Mouse (Mus musculus) frontal cortex, postnatal 10 days (tissue): ENCODE results near the gene Ufsp1.
"Not testable (repeated sequence)": the region's sequence is repeated elsewhere in the genome, so short reads cannot be mapped to it uniquely, and the experiment has no call there.

Experiments used
- DNase-seq, 2 experiments: peaks; one replicate each; pipeline ENCODE4 v3.0.0; 2022; ENCODE audit warnings: low spot score in 2 of 2, mixed read lengths in 1 of 2

Gene Ufsp1

DNA sequence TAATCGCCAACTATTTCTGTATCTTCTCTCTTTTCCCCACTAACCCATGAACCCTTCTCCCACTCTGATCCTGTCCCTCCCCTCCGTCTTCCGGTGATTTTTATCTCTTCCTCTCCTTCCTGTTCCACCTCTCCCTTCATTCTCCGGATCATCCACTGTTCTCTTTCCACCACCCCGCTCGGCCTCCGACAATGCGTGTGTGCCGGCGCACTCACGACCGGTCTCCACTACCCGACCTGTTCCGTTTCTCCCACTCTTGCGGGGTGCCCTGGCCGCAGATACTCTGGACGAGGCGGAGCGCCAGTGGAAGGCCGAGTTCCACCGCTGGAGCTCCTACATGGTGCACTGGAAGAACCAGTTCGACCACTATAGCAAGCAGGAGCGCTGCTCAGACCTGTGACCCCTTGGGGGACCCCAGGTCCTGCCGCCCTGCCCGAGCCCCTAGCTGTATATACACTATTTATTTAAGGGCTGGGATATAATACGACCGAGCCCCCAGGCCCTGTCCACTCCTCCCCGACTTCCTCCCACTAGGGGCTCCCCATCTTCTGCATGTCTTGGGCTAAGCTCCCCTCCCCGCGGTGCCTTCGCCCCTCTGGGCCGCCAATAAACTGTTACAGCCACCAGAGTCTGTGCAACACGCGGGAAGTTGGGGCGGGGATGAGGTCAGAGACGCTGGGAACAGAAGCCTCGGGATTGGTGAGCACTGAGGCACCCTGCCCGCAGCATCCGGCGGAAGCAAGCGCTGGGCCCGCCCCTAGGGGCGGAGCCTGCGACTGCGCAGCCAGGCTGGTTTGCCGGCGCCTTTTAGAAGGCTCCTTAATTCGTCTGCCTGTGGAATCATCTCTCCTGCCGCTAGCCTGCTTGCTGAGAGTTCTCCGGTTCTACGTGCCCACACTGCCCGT, at the start of gene Ufsp1:
TSS of gene Ufsp1 (plus strand) at position 791 of the 905 bp plus-strand sequence.
- peak; percentile 94 to 96 for DNase-seq

DNA sequence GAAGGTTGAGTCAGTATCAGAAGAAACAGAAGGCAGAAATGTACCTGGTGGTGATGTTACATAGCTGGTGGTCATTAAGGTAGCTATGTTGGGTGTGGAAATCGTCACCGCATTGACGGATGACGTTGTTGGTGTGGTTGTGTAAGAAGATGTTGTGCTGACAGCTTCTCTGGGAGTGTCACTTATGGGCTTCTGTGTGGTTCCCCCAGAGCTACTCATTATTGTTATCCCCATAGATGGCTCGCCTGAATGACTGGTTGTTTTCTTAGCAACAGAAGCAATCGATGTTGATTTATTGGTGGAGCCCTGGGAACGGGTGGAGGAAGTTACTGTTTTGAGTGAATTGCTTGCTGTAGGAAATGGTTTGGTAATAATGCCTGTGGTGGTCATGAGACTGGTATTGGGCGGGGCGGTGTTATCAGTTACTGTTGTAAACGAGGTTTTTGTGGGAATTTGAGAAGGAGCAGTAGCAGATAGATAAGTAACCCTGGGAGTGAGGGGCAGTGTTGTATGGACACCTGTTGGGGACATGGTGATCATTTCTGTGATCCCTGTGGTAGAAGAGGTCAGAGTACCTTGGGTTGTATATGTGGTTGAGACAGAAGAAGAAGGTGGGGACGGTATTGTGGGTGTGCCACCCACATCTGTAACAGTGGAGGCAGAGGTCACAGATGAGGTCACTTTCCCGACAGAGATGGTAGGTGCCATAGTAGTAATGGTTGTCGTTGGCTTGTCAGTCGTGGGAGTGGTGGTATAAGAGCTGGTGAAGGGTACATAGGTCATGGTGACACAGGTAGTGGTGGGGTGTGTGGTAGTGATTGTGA, 30.3 kb upstream of the Ufsp1 start:
- DNase-seq, result no peak

DNA sequence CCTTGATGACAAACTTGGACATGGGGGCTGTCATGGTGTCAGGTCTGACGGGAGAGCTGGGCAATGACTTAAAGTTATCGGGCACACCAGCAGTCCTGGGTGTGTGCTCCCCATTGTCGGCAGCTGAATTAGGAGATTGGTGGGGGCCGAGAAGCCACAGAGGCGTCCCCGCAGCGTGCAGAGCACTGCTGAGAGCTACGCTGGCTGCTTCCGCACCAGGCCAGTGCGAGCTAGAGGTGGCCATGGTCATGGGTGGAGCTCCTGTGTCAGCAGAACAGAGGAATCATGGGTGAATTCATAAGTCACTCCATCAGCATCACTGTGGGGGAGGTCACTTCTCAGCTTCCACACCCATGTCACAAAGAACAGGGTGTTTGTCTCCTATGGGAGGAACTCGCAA, 29.6 kb upstream of the Ufsp1 start:
- no peak for DNase-seq

DNA sequence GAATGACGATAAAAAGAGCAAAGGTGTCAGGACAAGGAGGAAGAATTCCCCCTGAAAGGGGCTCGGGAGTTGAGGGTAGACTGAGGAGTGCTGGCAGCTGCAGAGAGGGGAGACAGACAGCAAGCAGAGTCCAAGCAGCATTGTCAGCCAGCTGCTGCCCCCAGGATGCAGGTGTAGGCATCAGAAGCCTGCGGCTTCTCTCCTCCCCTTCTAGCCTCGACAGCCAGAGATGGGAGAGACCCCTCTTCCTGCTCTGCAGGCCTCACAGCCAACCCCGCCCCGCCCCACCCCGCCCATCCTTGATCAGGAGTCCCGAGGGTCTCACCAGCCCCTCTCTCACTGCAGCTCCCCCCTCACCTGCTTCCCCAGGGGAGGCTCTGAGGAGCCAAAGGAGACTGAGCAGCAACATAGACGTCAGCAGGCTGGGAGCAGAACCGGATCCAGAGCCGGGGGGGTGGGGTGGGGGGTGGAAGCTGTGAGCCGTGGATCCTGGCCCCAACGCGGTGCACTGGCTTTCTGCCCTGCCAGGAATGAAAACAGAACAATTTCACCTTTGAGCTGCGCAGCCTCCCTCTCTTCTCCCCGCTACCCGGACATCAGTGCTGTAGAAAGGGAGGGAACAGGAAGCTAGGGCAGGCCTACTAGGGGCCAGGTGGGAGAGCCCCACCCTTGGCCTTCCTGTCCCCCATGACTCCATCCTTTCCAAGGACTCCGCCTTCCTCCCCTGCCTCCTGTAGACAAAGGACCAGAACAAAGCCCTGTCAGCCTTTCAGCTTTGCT, 26.1 kb upstream of the Ufsp1 start:
- no peak for DNase-seq

DNA sequence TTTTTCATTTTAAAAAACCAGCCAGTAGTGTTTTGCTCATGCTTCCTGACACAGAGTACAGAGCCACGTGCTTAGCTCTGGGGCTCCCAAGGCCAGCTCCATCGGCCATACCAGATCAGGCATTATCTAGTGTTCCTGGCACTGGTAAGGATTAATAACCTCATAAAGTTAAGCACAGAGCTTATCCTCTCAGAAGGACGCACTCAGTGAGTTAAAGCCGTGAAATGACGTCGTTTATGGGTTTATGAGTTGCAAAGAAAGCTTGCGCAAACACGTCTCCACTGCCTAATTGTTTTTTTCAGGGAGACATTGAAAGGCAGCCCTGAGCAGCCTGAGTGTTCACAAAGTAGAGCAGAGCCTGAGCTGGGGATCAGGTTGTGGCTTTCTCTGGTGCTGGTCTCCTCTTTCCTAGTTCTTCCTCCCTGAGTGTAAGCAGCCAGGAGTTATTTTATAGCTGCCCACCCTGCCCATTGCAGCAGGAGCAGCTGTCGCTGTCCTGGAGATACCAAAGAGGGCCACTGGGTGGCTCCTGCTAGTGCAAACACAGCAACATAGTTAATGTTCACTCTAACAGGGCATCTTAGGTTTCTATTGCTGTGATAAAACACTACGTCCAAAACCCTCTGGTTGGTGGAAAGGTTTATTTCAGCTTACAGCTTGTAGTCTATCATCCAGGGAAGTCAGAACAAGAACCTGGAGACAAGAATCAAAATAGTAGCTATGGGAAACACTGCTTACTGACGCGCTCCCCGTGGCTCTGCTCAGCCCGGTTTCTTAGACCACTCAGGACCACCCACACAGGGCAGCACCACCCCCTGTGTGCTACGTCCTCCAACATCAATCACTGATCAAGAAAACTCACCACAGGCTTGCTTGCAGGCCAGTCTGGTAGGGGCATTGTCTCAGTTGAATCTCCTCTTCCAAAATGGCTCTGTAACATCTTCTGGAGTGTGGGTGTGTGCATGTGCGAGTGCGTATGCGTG, 16.8 kb upstream of the Ufsp1 start:
- no peak for DNase-seq

DNA sequence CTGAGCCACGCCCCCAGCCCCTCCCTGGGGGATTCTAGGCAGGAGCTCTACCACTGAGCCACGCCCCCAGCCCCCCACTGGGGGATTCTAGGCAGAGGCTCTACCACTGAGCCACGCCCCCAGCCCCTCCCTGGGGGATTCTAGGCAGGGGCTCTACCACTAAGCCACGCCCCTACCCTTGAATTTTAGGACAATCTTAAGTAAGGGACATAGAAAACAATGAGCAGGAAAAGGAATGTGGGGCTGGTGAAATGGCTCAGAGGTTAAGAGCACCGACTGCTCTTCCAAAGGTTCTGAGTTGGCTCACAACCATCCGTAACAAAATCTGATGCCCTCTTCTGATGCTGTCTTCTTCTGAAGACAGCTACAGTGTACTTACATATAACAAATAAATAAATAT, 10.0 kb upstream of the Ufsp1 start:
- not testable (repeated sequence) for DNase-seq

DNA sequence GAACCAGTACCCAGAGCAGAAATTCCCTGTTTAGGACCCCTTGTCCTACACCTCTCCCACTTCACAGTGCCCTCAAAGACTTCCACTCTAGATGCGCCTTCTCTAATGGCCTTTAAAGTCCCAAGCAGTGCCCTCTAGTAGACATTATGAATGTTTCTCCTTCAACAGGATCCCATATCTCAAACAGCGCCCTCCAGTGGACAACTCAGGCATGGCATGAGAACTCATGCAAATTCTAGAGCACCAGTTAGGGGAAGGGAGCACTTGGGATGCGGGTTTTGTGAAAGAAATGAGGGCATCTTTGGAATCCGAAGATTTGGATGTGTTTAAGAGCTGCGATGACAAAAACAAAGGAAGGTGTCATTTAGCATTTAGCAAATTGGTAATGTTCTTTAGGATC, 9.4 kb upstream of the Ufsp1 start:
- no peak for DNase-seq

DNA sequence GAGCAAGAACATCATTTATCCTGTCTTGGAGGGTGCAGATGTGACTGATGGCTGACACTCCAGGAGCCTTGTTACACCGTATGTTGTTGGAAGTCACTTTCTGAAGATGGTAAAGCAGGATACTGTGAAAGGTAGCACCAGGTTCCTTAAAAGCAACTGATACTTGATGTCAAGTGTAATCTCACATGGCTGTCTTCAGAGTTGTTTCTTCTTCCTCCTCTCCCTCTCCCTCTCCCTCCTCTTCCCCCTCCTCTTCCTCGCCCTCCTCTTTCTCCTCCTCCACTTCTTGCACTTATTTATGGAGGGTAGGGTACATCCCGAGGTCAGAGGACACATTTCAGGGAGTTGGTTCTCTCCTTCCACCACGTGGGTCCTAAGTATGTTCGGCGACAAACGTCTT, 8.4 kb upstream of the Ufsp1 start:
- no peak for DNase-seq

DNA sequence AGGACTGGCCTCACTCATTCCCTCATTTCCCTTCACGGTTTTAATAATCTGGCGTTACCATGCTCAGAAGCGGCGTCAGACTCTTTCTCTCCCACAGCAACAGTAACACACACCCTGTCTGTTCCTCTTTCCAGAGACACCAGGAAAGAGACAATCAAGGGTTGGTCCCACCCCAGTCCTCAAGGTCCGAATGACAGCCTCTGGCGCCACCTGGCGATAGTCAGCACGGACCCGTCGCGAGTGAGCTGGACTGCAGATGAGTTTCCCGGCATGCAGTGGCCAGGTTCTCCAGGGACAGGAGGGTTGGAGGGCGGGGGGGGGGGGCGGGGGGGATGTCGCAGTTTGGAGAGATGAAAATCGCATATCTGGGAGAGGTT, 7.8 kb upstream of the Ufsp1 start:
- DNase-seq, result peak; percentile 82 to 86

DNA sequence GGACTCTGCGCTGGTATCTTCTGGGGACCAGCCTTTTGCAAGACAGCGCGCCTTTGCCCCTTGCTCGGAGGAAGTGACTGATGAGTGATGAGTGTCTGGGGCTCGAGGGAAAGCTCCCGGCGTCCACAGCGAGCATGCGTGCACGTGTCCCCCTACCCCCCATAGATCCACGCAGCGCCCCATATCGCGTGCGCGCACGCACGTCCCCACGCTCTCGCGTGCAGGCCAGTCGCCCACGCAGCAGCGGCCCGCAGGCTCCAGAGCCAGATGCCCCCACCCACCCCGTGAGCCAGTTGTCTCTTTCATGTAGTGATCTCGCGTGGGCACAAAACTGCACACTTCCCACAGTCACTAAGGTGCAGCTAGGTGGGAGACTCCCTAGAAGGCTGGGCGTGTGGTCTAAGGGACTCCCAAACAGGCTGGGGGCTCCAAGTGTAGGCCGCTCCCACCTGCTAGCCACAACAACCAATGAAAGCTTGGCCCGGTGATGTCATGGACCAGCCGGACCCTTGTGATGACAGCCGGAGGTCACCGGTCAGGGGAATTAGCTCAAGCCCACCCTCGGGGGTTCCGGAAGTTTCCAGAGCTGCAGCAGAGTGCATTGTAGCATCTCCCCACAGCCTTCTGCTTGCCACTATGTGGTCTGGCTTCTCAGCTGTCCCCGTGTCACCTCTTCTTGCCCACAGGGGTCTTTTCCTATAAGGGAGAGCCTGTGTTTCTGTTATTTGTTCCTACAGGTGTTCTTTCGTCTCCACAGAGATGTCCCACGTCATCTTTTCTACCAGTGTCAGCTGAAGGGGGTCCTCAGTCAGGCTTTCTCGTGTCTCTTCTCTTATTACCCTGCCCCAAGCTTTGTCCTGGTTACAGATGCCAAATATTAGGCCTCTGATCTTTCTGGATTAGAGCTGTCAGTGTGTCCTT, 7.1 kb upstream of the Ufsp1 start, which contains the start of gene Ache:
TSS of gene Ache (plus strand) at position 488 of the 921 bp plus-strand sequence.
- peak; percentile 72 for DNase-seq

DNA sequence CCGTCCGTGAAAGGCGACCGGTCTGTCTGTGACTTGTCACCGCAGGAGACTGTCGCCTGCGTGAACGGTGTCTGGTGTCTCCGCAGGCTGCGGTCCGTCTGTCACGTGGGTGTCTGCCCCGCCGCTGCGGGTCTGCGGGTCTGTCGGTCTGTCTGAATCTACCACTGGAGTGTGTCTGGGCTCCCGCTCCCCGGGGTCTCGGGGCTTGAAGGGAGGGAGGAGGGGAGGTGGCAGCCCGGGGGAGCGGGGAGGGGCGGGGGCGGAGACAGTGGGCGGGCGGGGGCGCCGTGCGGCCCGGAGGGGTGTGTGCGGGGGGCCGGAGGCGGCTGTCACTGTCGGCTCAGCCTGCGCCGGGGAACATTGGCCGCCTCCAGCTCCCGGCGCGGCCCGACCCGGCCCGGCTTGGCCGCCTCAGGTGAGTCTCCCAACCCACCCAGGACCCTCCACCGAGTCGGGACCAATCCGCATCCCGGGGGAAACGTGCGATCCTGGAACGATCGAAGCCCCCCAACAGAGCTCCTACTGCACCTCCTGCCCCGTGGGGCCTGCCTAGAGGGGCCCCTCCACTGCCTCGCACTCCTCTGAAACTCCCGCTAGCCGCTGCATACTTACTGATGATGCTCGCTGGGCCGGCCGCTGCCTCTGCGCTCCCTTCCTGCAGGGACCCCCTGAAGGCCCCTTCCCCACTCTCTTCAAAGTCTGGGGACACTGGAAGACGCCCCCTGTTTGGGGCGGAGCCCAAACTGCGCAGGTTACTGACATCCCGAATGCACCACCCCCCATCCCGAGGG, 6.3 kb upstream of the Ufsp1 start:
- DNase-seq, result peak; percentile 63 to 64

DNA sequence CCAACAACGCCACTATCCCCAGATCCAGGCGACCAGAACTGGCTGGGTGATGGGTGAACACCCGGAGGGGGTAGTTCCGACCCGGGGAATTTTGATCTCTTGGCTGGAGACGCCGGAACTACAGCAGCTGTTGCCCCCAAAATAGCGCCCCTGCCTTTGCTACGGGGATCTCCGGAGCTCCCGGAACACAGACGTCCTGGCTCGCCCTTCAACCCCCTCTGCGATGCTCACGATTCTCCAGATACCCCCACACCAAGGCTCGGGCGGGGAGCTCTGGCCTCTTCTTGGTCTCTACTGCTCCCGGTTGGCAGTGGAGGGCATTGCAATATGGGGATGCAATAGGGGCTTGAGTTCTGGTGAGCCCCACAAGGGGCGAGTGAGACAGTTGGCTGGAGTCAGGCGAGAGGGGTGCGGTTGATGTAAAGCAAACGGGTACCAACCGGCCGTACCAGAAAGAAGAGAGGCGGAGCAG, 5.4 kb upstream of the Ufsp1 start:
- DNase-seq, result peak; percentile 72 to 77

DNA sequence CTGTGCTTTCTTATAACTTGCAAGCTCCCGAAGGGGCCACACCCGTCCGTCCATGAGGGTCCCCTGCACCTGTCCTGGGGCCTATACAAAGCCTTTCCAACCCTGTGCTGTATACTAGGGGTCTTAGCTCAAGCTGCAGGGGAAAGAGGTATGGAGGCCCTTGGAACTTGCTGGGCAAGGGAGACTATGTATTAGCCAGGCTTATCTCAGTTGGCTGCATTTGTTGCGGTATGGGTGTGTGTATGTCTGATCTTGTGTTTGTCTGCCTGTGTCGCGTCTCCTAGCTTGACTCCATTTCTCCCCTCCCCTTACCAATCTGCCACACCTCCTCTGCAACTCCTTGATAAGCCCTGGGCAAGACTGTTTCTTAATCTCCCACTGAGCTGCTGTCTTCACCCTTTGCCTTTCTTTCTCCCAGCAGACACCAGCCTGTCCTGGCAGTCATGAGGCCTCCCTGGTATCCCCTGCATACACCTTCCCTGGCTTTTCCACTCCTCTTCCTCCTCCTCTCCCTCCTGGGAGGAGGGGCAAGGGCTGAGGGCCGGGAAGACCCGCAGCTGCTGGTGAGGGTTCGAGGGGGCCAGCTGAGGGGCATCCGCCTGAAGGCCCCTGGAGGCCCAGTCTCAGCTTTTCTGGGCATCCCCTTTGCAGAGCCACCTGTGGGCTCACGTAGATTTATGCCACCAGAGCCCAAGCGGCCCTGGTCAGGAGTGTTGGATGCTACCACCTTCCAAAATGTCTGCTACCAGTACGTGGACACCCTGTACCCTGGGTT, 4.7 kb upstream of the Ufsp1 start:
- no peak for DNase-seq

DNA sequence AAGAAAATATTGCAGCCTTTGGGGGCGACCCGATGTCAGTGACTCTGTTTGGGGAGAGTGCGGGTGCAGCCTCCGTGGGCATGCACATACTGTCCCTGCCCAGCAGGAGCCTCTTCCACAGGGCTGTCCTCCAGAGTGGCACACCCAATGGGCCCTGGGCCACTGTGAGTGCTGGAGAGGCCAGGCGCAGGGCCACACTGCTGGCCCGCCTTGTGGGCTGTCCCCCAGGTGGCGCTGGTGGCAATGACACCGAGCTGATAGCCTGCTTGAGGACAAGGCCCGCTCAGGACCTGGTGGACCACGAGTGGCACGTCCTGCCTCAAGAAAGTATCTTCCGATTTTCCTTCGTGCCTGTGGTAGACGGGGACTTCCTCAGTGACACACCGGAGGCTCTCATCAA, 3.8 kb upstream of the Ufsp1 start:
- DNase-seq, result peak; percentile 32 to 55

DNA sequence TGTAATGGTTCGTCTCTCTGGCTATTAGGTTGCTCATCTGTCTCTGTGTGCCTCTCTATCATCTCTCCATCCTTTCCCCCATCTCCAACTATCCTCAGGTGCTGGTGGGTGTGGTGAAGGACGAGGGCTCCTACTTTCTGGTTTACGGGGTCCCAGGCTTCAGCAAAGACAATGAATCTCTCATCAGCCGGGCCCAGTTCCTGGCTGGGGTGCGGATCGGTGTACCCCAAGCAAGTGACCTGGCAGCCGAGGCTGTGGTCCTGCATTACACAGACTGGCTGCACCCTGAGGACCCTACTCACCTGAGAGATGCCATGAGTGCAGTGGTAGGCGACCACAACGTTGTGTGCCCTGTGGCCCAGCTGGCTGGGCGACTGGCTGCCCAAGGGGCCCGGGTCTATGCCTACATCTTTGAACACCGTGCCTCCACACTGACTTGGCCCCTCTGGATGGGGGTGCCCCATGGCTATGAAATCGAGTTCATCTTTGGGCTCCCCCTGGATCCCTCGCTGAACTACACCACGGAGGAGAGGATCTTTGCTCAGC, 3.0 kb upstream of the Ufsp1 start:
- no peak for DNase-seq

DNA sequence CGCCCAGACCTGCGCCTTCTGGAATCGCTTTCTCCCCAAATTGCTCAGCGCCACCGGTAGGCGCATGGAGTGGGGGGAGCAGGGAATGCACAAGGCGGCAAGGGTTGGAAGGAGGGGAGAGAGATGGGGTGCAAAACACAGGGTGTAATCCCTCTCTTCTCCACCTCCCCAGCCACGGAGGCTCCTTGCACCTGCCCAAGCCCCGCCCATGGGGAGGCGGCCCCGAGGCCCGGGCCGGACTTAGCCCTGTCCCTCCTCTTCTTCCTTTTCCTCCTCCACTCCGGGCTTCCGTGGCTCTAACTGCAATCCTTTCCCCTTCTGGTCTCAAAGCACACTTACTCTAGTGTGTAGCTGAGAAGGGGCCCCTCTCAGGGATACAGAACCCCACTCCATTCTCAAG, 1.1 kb upstream of the Ufsp1 start:
- peak; percentile 64 to 68 for DNase-seq

DNA sequence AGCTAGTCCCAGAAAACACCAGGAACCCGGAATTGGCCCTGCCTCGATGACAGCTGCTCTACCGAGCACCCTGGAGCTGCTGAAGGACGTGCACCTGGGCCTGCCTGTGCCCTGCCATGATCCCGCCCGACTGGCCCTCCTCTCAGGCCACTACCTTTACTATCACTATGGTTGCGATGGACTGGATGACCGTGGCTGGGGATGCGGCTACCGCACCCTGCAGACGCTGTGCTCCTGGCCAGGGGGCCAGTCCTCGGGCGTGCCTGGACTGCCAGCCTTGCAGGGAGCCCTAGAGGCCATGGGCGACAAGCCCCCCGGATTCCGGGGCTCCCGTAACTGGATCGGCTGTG, 290 bp downstream of the Ufsp1 start:
- DNase-seq, result peak in 1 of 2 experiments; percentile 59

DNA sequence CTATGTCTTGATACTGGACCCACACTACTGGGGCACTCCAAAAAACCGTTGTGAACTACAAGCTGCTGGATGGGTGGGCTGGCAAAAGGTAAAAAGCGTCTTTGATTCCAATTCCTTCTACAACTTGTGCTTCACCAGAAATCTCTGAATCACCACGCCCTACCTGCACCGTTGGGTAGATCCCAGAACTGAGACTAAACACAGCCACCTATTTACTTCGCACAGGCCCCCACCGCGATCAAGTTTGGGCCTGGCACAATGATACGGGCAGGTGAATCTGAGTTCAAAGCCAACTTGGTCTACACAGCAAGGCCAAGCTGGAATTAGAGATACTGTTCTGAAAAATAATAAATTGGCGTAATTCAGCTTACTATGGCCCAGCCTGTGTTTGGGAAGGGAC, 867 bp downstream of the Ufsp1 start:
- no peak for DNase-seq
